Mouse (Mus musculus): ENCODE results near the gene Sumo1.

Sumo1 gene

DNA sequence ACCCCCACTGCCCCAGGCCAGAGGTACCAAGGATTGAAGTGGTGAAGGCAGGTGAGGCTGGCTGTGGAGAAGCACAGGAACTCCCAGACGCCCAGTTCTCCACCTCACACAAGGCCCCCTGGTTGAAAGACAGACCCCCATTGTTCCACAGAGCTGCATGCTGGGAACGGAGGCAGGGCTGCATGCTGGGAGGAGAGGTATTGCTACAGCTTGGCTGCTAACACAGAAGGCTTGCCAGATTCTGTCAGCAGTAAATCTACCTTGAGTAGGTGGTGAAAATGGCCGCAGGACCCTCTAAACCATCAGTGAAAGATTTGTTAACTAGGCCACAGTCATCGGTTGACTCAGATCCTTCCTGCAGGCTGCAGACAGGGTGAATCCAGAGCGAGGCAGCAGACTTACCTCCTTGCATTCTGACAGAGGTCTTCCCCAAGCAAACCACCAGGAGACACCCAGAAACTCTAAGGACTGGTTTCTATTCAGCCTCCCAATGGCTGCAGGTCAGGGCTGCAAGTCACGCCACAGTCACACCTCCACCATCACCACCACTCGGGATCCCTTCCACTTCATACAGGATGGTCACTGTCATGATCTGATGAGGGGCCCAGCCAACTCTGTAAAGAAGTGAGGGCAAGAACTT is 121.5 kb downstream of the Sumo1 start:
- DNase-seq (ENCODE audit: low spot score), result no peak

DNA sequence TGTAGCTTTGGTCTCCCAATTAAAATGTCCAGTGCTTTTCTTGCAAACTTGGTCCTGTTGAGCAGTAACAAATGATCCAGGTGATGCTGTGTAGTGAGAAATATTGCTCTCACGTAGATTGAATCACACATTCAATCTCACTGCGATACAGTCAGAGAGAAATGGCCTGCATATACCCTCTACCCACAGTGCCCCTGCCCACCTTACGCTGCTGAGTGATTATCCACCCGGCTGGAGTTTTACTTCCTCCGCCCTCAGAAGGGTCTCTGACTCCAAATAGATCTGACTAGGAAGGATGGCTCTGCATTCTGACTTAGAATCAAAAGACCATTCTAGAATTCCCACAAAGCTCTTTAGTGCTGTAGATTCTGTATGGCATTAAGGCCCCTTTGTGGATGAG is 122.1 kb downstream of the Sumo1 start:
- no peak for DNase-seq (ENCODE audit: low spot score)

DNA sequence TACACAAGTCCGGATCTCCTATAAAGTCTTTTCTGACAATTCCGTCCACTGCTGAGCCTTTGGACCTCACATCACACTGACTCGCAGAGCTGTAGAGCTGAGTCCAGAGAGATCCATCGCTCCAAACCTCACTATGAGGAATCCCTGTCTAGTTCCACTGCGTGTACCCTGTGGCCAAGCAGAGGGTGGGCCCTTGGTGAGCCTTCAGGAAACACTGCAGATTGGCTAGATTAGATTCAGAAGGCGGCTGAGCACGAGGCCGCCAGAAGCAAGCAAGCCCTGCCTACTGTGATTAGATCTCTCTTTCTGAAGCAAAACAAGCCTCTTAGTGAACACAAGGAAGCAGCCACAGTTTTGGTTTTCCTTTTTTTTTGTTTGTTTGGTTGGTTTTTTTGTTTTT is 126.7 kb downstream of the Sumo1 start:
- DNase-seq (ENCODE audit: low spot score), result no peak

GRCm38 (mm10) chr1:59542231-59542630 is 128.4 kb downstream of the Sumo1 start:
- DNase-seq (ENCODE audit: low spot score), result no peak

GRCm38 (mm10) chr1:59541271-59542020 is 129.2 kb downstream of the Sumo1 start:
- DNase-seq (ENCODE audit: low spot score), result no peak

DNA sequence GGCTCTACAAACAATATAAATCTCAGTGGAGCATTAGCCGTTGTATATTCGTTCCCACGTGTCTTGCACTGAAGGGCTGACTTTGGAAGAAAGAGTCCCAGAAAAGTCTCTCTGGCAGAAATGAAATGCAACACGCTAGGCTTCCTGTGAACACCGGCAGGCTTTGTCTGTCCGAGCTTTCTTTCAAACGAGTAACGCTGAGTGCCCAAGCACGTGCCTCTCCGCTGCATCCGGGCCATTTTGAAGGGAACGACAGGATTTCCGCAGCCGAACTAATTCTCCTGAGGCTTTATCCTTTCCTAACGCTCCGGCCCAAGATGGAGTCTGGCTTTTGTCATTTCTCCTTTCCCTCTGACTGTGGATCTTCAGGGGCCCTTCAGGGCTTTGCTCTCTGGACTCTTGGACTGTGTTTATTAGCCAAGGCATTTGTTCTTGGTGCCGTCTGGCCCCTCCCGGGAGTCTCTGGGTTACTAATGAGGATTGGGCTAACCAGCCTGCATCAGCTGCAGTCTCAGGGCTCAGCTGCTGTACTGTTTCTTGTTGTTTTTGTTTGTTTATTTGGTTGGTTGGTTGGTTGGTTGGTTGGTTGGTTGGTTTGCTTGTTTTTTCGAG is 130.0 kb downstream of the Sumo1 start:
- no peak for DNase-seq (ENCODE audit: low spot score)

- DNase-seq (ENCODE audit: low spot score), result no peak
These were observed 132.3 kb downstream of the Sumo1 start for GRCm38 (mm10) chr1:59538381-59538780.

All from testis, postnatal 14 days (tissue).